Mouse (Mus musculus): Measurements from ENCODE around the gene Osgepl1.
A peak's percentile ranks its signal among the peaks of the same experiment; 100 is the strongest.
"Not testable (repeated sequence)": the region's sequence is repeated elsewhere in the genome, so short reads cannot be mapped to it uniquely, and the experiment has no call there.

The Osgepl1 gene

DNA sequence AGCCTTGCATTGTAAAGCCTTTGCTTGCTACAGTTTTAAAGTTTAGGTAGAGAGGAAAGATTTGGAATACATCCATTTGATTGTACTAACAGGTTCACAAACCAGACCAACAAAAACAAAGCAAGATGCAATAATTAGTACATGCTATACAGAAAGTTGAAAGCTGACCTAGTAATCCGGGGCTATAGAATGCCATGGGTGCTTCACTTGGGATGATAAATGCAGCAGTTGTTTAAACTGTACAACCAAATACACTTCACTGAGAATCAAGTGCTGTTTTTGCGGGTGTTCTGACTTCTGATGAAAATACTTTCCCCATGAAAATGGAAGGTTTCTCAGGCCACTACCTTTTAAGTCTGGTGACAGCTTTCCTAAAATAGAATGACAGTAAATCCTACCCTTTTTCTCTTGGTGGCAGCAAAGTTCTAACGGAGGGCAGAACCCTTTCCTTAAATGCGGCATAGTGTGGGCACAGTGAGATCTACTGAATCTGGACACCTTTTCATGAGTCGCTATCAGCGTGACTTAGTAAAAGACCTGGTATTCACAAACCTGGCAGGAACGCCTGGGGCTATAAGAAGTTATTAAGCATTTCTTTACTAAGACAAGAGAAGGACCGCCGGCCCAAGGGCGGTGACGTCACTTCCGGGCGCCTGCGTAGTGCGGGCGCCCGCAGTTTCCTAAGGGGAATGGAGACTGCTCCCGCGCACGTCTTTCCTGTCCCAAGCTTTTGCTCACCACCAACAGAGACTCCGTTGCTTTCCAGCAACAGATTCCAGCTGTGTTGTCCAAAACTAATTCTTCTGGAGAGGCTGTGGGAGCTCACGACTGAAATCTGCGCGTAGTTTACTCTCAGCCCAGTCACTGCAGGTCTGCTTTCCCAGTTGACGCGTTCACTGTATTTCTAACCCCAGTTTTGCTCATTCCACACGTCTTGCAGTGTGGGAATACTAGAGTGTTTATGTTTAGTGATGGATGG is at the start of gene Osgepl1:
Gene Osgepl1, plus strand, starts transcription at position 636 of the 979 bp plus-strand sequence.
- DNase-seq (ENCODE audit: low spot score in 2 of 2): peak; percentile 72 to 85

DNA sequence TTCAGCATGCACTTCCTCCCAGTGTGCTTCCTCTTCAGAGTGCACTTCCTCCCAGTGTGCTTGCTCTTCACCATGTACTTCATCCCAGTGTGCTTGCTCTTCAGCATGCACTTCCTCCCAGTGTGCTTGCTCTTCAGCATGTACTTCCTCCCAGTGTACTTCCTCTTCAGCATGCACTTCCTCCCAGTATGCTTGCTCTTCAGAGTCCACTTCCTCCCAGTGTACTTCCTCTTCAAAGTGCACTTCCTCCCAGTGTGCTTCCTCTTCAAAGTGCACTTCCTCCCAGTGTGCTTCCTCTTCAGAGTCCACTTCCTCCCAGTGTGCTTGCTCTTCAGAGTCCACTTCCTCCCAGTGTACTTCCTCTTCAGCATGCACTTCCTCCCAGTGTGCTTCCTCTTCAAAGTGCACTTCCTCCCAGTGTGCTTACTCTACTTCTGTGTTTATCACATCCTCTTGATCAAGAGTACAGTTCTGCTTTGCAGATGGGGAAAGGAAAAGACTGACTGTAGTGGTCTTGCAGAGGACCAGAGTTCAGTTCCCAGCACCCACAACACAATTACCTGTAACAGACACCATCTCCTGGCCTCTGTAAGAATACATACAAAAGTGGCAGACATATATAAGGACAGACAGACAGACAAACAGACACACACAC is 48.3 kb upstream of the Osgepl1 start:
- DNase-seq (ENCODE audit: low spot score in 2 of 2): not testable (repeated sequence)

DNA sequence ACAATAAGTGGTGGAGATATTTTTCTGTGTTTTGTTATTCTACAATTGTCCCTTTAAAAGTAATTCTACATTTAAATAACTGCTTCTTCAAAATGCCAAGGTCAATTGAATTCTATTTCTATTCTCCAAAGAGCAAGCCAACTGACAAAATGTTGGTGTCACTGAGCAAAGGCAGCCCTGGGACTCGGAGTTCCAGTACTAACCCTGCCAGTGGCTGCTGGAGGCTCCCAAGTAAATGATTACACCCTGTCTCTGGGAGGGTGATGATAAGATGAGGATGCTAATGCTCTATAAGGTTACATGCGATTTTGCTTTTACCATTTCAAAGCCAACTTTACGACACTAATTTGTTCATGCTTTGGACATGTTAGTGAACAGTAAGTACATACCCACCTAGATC is 43.5 kb upstream of the Osgepl1 start:
- DNase-seq (ENCODE audit: low spot score in 2 of 2): no peak

DNA sequence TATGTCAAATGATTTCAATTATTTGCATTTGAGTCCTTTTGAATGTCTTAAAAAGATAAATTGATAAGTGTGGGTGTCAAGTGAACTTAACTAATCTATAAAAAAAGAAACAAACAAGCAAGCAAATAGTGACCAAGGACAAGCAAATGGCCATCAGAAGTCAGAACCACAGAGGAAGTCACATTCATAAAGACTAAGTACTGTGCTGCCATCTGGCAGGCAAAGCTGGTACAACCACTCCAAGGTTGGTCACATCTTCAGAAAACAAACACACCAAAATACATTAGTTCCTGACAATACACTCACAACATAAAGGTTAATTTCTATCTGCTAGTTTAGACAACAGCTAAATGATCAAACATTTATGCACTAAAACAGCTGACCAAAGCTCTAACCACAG is 40.8 kb upstream of the Osgepl1 start:
- DNase-seq (ENCODE audit: low spot score in 2 of 2): no peak

DNA sequence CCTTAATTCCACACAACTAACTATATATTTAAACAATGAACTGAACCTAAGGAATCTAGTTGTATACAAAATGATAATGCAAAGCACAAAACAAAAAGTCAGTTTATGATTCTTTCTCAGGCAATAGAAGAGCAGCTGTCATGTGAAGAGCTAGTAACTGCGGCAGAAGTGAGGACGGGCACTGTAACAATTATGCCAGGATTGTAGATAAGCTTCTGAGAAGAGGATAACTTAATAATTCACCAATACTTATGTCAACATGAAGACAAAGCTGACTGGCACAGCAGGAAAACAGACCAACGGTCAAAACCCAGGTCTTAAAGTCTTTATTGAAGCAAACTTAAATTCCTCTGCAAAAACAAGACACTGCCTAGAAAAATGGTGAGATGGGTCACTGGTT is 22.2 kb upstream of the Osgepl1 start:
- no peak for DNase-seq (ENCODE audit: low spot score in 2 of 2)

DNA sequence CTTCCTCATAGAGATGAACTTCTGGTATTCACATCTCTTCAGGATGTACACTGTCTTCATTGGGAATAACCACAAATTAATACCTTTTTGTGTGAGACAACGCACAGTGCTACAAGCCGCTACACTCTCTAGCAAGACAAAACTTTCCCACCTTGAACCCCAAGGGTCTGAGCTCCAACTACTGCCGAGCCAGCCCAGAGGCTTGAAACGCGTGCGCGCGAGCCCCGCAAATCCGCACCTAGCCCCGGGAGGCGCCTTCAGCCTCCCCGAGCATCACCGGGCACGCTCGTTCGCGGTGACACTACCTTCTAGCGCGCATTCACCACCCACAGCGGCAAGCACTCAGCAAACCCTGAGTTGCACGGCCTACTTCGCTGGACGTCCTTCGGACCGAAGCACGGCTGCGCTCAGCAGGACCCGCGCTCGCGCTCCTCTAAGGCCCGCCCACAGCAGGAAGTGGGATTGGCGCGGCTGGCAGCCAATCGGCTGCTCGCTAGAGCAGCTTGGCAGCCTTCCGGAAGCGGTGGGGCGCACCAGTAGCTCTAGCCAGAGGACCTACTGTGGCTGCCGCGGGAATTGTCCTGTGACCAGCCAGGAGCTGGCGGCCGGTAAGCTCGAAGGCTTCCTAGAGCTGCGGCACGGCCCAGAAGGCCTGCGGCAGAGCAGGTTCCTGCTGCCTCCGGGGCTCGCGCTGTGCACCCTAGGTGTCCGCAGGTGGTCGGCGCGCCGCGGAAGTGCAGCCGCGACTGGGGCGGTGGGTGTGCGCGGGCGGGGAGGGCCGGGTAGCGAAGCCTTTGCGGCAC is 16.6 kb upstream of the Osgepl1 start, which contains the start of the genes Pms1, Ormdl1 and Gm28778:
Gene Pms1, minus strand, starts transcription at position 438 of the 803 bp plus-strand sequence.
Gene Ormdl1, plus strand, starts transcription at position 515 of the 803 bp plus-strand sequence.
Gene Gm28778, plus strand, starts transcription at position 531 of the 803 bp plus-strand sequence.
- peak; percentile 89 to 92 for DNase-seq (ENCODE audit: low spot score in 2 of 2)

DNA sequence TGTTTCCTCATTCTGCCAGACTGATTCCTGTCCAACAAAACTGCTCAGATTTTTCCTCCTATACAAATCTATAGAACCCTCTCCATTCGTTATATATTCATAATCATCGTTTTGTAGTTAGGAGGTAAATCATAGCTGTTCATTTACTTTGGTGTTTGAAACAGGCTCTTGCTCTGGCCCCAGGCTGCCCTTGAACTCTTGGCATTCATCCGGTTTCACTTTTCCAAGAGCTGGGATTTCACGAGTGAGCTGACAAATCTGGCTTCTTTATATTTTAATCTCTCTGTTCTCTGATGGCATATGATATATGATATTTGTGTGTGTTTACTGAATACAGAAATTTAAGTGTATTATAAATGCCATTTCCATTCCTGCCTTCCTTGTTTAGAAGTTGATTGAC is 12.9 kb upstream of the Osgepl1 start:
- no peak for DNase-seq (ENCODE audit: low spot score in 2 of 2)

DNA sequence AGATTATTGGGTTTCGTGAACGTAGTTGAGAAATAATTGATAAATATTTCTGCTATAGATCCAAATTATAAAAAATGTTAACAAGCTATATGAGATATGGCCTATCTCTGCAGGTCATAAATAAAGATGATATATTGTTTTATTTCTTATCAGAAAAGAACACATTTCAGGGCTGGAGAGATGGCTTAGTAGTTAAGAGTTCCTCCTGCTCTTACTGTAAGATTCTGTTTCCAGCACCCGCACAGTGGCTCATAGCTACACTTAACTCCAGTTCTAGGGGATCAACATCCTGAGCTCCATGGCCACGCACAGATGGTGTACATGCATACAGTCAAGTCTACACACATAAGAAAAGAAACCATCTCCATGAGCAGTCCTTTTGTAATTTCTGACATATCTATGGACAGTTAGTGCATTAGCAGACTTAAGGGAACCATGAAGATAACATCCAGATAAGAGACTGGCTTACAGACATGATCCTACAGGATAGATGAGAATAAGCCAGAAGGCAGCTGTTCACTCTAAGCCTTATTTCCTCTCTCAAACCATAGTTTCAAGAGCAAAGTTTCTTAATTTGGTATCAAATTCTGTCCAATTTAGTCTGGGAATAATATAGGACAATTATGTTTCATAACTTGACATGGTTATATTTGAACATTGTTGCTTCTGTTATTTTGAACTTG is 8.4 kb downstream of the Osgepl1 start:
- no peak for DNase-seq (ENCODE audit: low spot score in 2 of 2)

DNA sequence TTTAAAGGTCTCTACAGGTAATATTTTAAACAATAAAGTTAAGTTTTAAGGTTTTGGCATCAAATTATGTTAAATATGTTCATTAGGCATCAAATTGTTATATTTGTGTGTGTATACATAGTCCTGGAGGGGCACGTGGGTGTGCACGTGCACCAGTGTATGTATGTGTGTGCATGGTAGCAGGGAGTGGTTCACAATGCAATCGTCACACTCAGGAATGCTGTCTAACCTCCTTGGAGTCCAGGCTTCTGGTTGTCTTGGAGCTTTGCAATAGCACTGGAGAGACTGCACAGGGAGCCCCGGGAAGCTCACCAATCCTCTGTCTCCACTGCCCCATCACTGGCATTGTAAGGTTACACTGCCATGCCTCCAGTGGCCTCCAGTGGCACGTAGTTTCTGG is 9.8 kb downstream of the Osgepl1 start:
- no peak for DNase-seq (ENCODE audit: low spot score in 2 of 2)

DNA sequence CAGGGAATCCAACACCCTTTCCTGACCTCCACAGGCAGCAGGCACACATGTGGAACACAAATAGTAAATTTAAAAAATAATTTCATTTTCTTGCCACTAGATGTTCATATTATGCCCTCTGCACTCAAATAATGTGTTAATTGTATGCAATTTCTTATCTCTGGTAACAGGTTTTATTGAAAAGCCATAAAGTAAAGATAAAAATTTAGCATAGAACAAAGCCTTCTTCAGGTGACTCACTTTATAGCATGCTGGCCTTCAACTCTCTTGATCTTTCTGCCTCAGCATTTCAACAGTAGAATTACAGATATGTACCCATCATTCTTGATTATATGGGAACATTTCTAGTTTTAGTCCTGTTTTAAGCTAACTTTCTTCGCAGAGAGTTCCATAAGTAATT is 10.9 kb downstream of the Osgepl1 start:
- no peak for DNase-seq (ENCODE audit: low spot score in 2 of 2)

DNA sequence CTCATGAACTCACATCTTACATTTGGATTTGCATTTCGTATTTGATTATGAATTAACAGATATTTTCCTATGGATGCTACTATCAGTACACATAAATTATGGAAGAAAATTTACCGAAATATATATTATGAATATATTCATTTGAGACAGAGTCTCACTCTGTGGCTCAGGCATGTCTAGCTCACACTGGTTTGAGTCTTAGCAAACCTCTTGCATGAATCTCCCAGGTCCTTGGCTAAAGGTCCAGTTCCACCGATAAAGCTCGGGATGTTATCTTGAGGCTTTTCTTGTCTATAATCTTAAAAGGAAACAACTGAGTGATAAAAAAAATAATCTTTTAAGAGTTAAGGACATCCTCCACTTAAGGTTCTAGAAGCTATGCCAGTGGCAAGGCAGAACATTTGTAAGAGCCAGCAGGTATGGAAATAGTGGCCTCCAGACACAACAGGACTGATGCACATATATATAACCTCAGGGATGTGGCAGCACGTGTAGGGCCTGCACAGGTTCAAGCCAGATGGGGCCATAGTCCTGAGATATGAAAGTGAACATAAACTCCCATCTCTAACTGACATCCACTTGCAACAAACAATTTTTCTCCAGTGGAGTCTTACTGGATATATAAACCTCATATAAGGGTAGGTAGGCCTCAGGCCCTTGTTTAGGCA is 11.5 kb downstream of the Osgepl1 start:
- DNase-seq (ENCODE audit: low spot score in 2 of 2): no peak

DNA sequence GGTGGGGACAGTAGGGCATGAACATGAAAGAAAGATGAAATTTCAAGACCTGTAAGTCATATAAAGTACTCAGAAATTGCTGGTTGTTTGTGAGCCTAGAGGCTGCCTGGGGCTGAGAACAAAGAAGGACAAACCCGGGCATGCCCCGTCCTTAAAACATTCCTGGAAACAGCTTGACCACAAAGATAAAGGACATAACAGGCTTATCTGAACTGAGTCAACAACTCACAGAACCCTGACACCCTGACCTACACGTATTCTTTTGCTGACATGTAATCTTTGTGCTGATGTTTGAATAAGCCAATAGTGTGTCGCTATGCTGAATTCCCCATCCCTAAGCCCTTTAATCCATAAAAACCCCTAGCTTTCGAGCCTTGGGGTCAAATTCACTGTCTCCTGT is 20.1 kb downstream of the Osgepl1 start:
- not testable (repeated sequence) for DNase-seq (ENCODE audit: low spot score in 2 of 2)

DNA sequence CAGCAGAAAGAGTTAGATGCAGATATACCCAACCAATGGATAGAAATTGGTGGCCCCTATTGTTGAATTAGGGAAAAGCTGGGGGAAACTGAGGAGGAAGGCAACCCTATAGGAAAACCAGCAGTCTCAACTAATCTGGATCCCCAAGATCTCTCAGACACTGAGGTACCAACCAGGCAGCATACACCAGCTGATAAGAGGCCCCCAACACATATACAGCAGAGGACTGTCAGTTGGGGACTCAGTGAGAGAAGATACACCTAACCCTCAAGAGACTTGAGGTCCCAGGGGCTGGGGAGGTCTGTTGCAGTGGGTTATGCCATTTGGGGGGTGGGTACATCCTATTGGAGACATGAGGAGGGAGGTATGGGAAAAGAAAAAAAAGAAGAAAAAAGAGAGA is 22.0 kb downstream of the Osgepl1 start:
- no peak for DNase-seq (ENCODE audit: low spot score in 2 of 2)

DNA sequence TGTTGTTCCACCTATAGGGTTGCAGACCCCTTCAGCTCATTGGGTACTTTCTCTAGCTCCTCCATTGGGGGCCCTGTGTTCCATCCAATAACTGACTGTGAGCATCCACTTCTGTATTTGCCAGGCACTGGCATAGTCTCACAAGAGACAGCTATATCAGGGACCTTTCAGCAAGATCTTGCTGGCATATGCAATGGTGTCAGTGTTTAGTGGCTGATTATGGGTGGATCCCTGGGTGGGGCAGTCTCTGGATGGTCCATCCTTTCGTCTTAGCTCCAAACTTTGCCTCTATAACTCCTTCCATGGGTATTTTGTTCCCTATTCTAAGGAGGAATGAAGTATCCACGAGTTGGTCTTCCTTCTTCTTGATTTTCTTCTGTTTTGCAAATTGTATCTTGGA is 24.0 kb downstream of the Osgepl1 start:
- DNase-seq (ENCODE audit: low spot score in 2 of 2): not testable (repeated sequence)

DNA sequence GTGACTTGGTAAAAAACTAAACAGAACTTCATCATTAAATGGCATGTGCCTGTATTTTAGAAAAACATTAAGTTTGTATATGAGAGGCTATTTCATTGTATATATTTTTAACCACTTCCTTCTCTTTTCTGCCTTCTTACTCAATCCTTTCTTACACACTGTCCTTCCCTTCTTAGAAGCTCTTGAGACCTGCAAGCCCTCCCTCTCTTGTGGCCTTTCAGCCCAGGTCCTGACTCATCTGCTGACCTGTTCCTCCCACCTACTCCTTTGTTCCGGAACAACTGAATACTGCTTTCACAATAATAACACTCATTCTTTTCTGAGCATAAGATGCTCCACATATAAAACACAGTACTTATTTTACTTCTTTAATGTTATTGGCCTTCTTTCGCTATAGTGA is 27.6 kb downstream of the Osgepl1 start:
- DNase-seq (ENCODE audit: low spot score in 2 of 2): no peak

DNA sequence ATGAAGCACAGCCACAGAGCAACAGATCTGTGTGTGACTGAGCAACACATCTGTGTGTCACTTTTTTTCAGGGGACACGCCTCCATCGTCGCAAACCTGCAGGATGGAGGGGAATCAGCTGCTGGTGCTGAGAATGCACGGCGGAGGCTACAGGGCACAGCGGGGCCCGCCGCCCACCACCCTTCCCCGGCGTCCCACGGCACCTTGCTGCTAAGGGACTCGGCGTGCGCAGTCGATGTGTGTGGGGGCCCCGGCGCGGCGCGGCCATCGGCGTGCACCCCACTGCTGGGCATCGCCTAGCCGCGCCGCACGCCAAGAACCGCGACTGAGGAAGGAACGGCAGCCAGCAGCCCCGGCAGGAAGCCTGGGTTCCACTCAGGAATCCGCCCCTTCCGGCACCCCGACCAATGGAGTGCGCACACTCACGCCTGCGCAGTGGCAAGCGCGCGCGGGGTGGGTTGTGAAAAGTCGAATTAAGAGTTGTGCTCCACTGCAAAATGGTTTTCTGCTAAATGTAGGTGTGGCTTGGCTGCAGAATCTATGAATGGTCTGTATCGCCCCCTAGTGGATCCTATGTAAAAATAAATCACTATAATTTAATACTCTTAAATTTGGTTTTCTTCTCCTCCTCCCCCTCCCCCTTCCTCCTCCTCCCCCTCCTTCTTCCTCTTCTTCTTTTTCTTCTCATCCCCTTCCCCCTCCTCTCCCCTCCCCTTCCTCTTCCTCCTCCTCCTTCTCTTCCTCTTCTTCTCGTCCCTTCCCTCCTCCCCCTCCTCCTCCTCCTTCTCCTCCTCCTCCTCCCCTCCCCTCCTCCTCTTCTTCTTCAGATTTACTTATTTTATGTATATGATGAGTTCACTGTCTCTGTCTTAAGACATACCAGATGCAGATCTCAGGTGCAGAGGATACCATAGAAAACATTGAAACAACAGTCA is 39.2 kb downstream of the Osgepl1 start, which contains the start of the genes Asdurf, Gm28551 and Asnsd1:
Gene Asdurf, minus strand, starts transcription at position 293 of the 935 bp plus-strand sequence.
Gene Gm28551, minus strand, starts transcription at position 341 of the 935 bp plus-strand sequence.
Gene Asnsd1, minus strand, starts transcription at position 426 of the 935 bp plus-strand sequence.
- DNase-seq (ENCODE audit: low spot score in 2 of 2): peak; percentile 97 to 98

DNA sequence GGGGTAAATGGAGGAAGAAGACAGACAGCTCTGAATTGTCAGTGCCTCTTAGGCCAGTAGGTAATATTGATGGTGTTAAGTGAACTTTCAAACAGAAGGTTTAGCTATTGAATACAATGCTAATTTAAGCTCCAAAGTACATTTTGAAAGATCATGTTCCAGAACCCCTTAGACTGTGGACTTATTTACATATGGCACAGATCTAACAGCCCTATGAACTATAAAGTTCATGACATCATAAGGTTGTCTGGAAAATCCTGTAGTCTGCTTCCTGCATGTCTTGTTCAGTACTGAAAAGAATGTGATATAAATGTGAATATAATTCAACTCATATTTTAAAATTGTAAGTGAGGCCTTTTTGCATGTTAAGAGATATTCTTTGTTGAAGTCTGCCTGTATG is 45.6 kb downstream of the Osgepl1 start:
- no peak for DNase-seq (ENCODE audit: low spot score in 2 of 2)
